Mouse (Mus musculus) forebrain, embryonic 12.5 days (tissue): ENCODE measurements at regions not wholly inside any gene's neighbourhood (a gene's known extent, or its start where the extent isn't known, plus 50 kb on each side); places are given as distances from the start of the nearest gene placed in this dataset.

Experiments used
- ATAC-seq: fragments of 200-750 bp; cut with Nextera tagmentation; 2 replicates; pipeline ENCODE4 v1.8.0; 2017; ENCODE audit warnings: moderate TSS enrichment; ENCODE audit not compliant: low FRiP score
- H3K27ac ChIP-seq: fragments of 300-500 bp; sonication (generic); 2 replicates; pipeline ENCODE4 v1.5.1; 2016; ENCODE audit warnings: mild to moderate bottlenecking
- H3K27me3 ChIP-seq: fragments of 300-500 bp; sonication (generic); 2 replicates; pipeline ENCODE4 v1.6.1; 2016; ENCODE audit warnings: mild to moderate bottlenecking
- H3K36me3 ChIP-seq: fragments of 300-500 bp; sonication (generic); replicated peaks from 2 replicates; pipeline ENCODE4 v1.6.1; 2016; ENCODE audit warnings: mild to moderate bottlenecking
- H3K4me1 ChIP-seq: fragments of 300-500 bp; sonication (generic); 2 replicates; pipeline ENCODE4 v1.6.1; 2016
- H3K4me2 ChIP-seq: fragments of 300-500 bp; sonication (generic); 2 replicates; pipeline ENCODE4 v1.6.1; 2016; ENCODE audit warnings: mild to moderate bottlenecking, moderate library complexity
- H3K4me3 ChIP-seq: fragments of 300-500 bp; sonication (generic); replicated peaks from 2 replicates; pipeline ENCODE4 v1.5.1; 2016; ENCODE audit warnings: mild to moderate bottlenecking
- H3K9ac ChIP-seq: fragments of 300-500 bp; sonication (generic); 2 replicates; pipeline ENCODE4 v1.6.1; 2016; ENCODE audit warnings: mild to moderate bottlenecking
- H3K9me3 ChIP-seq: fragments of 300-500 bp; sonication (generic); 2 replicates; pipeline ENCODE4 v1.6.1; 2016
- WGBS: fragments of 180-500 bp; shearing (Covaris S2); methylation state at CpG from one replicate; pipeline ENCODE4 v1.1.7; 2016; 5-methylcytosine and 5-hydroxymethylcytosine counted together

GRCm38 (mm10) chr6:143412721-143413120 lies 245.7 kb downstream of the Etnk1 start:
- no peaks in the 10 kb centered on the region for H3K36me3 ChIP-seq
- no peaks in the 10 kb centered on the region for H3K4me1 ChIP-seq
- H3K9me3 ChIP-seq: no peaks in the 10 kb centered on the region
- no peak for ATAC-seq
- no peak overlapping the region for H3K4me3 ChIP-seq
- H3K27ac ChIP-seq: no peak overlapping the region
- H3K4me2 ChIP-seq: no peak overlapping the region
- H3K27me3 ChIP-seq: no peaks in the 10 kb centered on the region
- WGBS: 93% methylated on average over 6 of the region's 6 CpGs
- no peak overlapping the region for H3K9ac ChIP-seq

GRCm38 (mm10) chr6:143414590-143415382 lies 247.8 kb downstream of the Etnk1 start:
- Histone ChIP-seq H3K9ac (no peak overlapping the region), H3K4me3 (no peak overlapping the region), H3K4me1 (no peaks in the 10 kb centered on the region), H3K36me3 (no peaks in the 10 kb centered on the region), H3K9me3 (no peaks in the 10 kb centered on the region), H3K27ac (no peak overlapping the region), H3K4me2 (no peak overlapping the region), H3K27me3 (no peaks in the 10 kb centered on the region)
- 88% methylated on average over 27 of the region's 27 CpGs for WGBS
- ATAC-seq: no peak

GRCm38 (mm10) chr6:143415383-143415778 lies 248.4 kb downstream of the Etnk1 start:
- no peaks in the 10 kb centered on the region for H3K36me3 ChIP-seq
- no peaks in the 10 kb centered on the region for H3K4me1 ChIP-seq
- no peak overlapping the region for H3K4me2 ChIP-seq
- no peak overlapping the region for H3K4me3 ChIP-seq
- no peak overlapping the region for H3K27ac ChIP-seq
- H3K9me3 ChIP-seq: no peaks in the 10 kb centered on the region
- 92% methylated on average over 12 of the region's 12 CpGs for WGBS
- no peak for ATAC-seq
- no peak overlapping the region for H3K9ac ChIP-seq
- no peaks in the 10 kb centered on the region for H3K27me3 ChIP-seq

GRCm38 (mm10) chr6:143419872-143420271 lies 252.9 kb downstream of the Etnk1 start:
- WGBS: 87% methylated on average over 7 of the region's 7 CpGs

GRCm38 (mm10) chr6:143423026-143423425 lies 256.0 kb downstream of the Etnk1 start:
- no peaks in the 10 kb centered on the region for H3K4me1 ChIP-seq
- 92% methylated on average over 14 of the region's 14 CpGs for WGBS
- H3K9ac ChIP-seq: no peak overlapping the region
- no peaks in the 10 kb centered on the region for H3K27me3 ChIP-seq
- H3K4me3 ChIP-seq: no peak overlapping the region
- no peaks in the 10 kb centered on the region for H3K36me3 ChIP-seq
- ATAC-seq: no peak
- H3K9me3 ChIP-seq: no peaks in the 10 kb centered on the region
- no peak overlapping the region for H3K27ac ChIP-seq
- H3K4me2 ChIP-seq: no peak overlapping the region

More at GRCm38 (mm10) chr6:143419872-143420271, 252.9 kb downstream of the Etnk1 start:
- H3K4me1 ChIP-seq: no peaks in the 10 kb centered on the region
- H3K4me3 ChIP-seq: no peak overlapping the region
- H3K27ac ChIP-seq: no peak overlapping the region
- no peak overlapping the region for H3K4me2 ChIP-seq
- no peaks in the 10 kb centered on the region for H3K27me3 ChIP-seq
- ATAC-seq: no peak
- H3K36me3 ChIP-seq: no peaks in the 10 kb centered on the region
- no peak overlapping the region for H3K9ac ChIP-seq
- H3K9me3 ChIP-seq: no peaks in the 10 kb centered on the region

- no peak for ATAC-seq
- Histone ChIP-seq H3K9me3 (no peaks in the 10 kb centered on the region), H3K4me2 (no peak overlapping the region), H3K27ac (no peak overlapping the region), H3K9ac (no peak overlapping the region), H3K27me3 (no peaks in the 10 kb centered on the region), H3K4me1 (no peaks in the 10 kb centered on the region), H3K4me3 (no peak overlapping the region), H3K36me3 (no peaks in the 10 kb centered on the region)
- 80% methylated on average over 17 of the region's 17 CpGs for WGBS
Observed at GRCm38 (mm10) chr6:143425182-143425829, 258.3 kb downstream of the Etnk1 start.

GRCm38 (mm10) chr6:143431896-143432450 lies 265.0 kb downstream of the Etnk1 start:
- H3K36me3 ChIP-seq: no peaks in the 10 kb centered on the region
- no peak for ATAC-seq
- 94% methylated on average over 13 of the region's 13 CpGs for WGBS
- H3K4me1 ChIP-seq: no peaks in the 10 kb centered on the region; the same call in 1 of the 2 replicates
- no peak overlapping the region for H3K4me3 ChIP-seq
- H3K4me2 ChIP-seq: no peak overlapping the region
- no peak overlapping the region for H3K9ac ChIP-seq
- no peaks in the 10 kb centered on the region for H3K27me3 ChIP-seq
- H3K27ac ChIP-seq: no peak overlapping the region
- H3K9me3 ChIP-seq: no peaks in the 10 kb centered on the region

- Histone ChIP-seq H3K9ac (no peak overlapping the region), H3K27ac (peak overlapping the region; percentile 54; the same call in 1 of the 2 replicates), H3K4me2 (peak overlapping the region; percentile 3; the same call in 1 of the 2 replicates), H3K36me3 (no peaks in the 10 kb centered on the region), H3K27me3 (no peaks in the 10 kb centered on the region), H3K9me3 (no peaks in the 10 kb centered on the region), H3K4me3 (no peak overlapping the region), H3K4me1 (peaks cover 13% of the 10 kb centered on the region)
- peak; percentile 36; the same call in 1 of the 2 replicates for ATAC-seq
- WGBS: 67% methylated on average over 32 of the region's 32 CpGs
Observed at GRCm38 (mm10) chr6:143437367-143438271, 270.6 kb downstream of the Etnk1 start.

GRCm38 (mm10) chr6:143438272-143438591 lies 271.2 kb downstream of the Etnk1 start:
- Histone ChIP-seq H3K36me3 (no peaks in the 10 kb centered on the region), H3K27me3 (no peaks in the 10 kb centered on the region), H3K9me3 (no peaks in the 10 kb centered on the region), H3K4me1 (peaks cover 13% of the 10 kb centered on the region), H3K4me2 (no peak overlapping the region), H3K9ac (no peak overlapping the region), H3K4me3 (no peak overlapping the region), H3K27ac (no peak overlapping the region)
- WGBS: 62% methylated on average over 5 of the region's 5 CpGs
- ATAC-seq: peak; percentile 61; the same call in 1 of the 2 replicates

GRCm38 (mm10) chr6:143439484-143439883 lies 272.5 kb downstream of the Etnk1 start:
- Histone ChIP-seq H3K36me3 (no peaks in the 10 kb centered on the region), H3K4me3 (no peak overlapping the region), H3K9ac (no peak overlapping the region), H3K4me2 (no peak overlapping the region), H3K9me3 (no peaks in the 10 kb centered on the region), H3K27ac (no peak overlapping the region), H3K27me3 (no peaks in the 10 kb centered on the region), H3K4me1 (peaks cover 13% of the 10 kb centered on the region)
- 86% methylated on average over 10 of the region's 10 CpGs for WGBS
- ATAC-seq: no peak

- H3K4me2 ChIP-seq: no peak overlapping the region
- H3K9ac ChIP-seq: no peak overlapping the region
- no peak overlapping the region for H3K27ac ChIP-seq
- H3K4me3 ChIP-seq: no peak overlapping the region
- no peak for ATAC-seq
- H3K9me3 ChIP-seq: no peaks in the 10 kb centered on the region
- no peaks in the 10 kb centered on the region for H3K36me3 ChIP-seq
- peaks cover 13% of the 10 kb centered on the region for H3K4me1 ChIP-seq
- WGBS: 84% methylated on average over 15 of the region's 15 CpGs
- H3K27me3 ChIP-seq: no peaks in the 10 kb centered on the region
Observed at GRCm38 (mm10) chr6:143440237-143440950, 273.4 kb downstream of the Etnk1 start.
